Mouse (Mus musculus): ENCODE measurements around the gene A130010J15Rik. TPM values are rescaled to one million over a fixed set of nuclear protein-coding genes. Genes with fewer than 3 reads are reported as not detected.

The A130010J15Rik gene
- total RNA-seq (2023) = 1 to 10 TPM; 1.8 to 3.6 TPM

DNA sequence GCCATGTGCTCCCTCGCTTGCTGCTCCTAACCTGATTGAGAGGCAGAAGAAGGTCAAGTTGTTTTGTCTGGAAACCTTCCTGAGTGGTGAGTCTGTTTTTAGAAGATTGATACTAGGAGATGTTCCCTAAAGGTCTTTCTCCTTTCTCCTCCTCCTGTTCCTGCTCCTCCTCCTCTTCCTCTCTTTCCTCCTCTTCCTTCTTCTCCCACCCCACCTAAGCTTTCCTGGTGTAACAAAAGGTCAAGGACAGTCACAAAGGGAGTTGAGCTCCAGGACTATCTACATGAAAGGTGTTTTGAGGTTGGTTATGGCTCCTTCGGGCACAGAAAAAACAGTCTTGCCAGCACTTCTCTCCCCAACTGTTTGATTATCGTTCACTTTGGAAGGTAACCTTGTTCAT is at the start of gene A130010J15Rik:
Gene A130010J15Rik (plus strand): TSS at position 301 of the 400 bp plus-strand sequence.

GRCm38 (mm10) chr1:193129786-193130455 is 37.9 kb upstream of the A130010J15Rik start, which contains the start of gene Diexf:
Diexf (minus strand) TSS chr1:193130272.

DNA sequence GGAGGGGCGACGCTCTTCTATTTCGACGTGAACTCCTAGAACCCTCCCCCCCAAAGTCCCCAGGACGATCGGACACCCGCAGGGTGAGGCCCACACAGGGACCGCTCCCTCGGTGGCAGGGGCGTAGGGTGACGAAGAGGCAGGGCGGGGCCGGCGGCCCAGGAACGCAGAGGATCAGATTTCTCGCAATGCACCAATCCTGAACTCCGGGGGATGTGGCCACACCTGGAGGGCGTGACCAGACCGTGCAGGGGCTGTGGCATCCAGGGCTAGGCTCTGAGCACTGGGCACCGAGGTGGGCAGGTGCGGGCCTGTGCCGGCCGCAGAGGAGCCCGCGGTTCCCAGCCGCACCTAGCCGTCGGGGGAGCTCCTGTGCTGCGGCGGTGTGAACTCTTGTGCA is 15.0 kb upstream of the A130010J15Rik start, which contains the start of gene Irf6:
Gene Irf6 (plus strand): TSS at position 240 of the 400 bp plus-strand sequence.

GRCm38 (mm10) chr1:193201383-193201778 is 33.5 kb downstream of the A130010J15Rik start, which contains the start of gene Traf3ip3:
Traf3ip3 (minus strand) TSS chr1:193201703.

DNA sequence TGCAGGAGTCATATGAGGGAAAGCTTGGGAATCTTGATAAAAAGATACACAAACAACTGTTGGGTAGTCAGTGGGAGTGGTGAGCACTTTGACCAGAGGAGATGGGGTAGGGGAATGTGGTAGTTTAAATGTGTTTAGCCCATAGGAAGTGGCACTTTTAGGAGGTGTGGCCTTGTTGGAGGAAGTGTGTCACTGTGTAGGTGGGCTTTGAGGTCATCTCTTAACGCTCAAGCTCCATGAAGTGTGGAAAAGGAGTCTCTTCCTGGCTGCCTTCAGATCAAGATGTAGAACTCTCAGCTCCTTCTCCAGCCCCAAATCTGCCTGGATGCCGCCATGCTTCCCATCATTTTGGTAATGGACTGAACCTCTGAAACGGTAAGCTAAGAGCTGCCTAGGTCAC is 39.7 kb downstream of the A130010J15Rik start, which contains the start of gene Lamb3:
Gene Lamb3 (plus strand): TSS at position 197 of the 400 bp plus-strand sequence.

Other genes starting within 250 kb of the A130010J15Rik start
- under 1 TPM; 0.38 to 0.65 TPM for gene Syt14, start 132.3 kb upstream of the A130010J15Rik start, total RNA-seq (2023)
- gene Diexf, start 37.8 kb upstream of the A130010J15Rik start, total RNA-seq (2023) = 10 to 100 TPM; 58.6 to 62.2 TPM
- gene Irf6, start 14.9 kb upstream of the A130010J15Rik start, total RNA-seq (2023) = 10 to 100 TPM in 1 of 2 experiments, 1 to 10 TPM in 1; 7.5 to 10.2 TPM
- 100 to 1,000 TPM; 505 to 567 TPM for gene Traf3ip3, start 33.7 kb downstream of the A130010J15Rik start, total RNA-seq (2023)
- gene Lamb3, start 39.7 kb downstream of the A130010J15Rik start, total RNA-seq (2023) = 10 to 100 TPM; 10.4 to 19.3 TPM
- gene Hsd11b1, start 96.0 kb downstream of the A130010J15Rik start, total RNA-seq (2023) = 10 to 100 TPM; 77.4 to 80.8 TPM
- gene G0s2, start 105.2 kb downstream of the A130010J15Rik start, total RNA-seq (2023) = 1 to 10 TPM; 1.4 to 1.8 TPM
- gene Camk1g, start 202.3 kb downstream of the A130010J15Rik start, total RNA-seq (2023) = not detected

Measured in T-cell, adult 66 days (primary cell).